Mouse (Mus musculus): Measurements from ENCODE around the gene Ltbp2. TPM values are rescaled to one million over a fixed set of nuclear protein-coding genes. Genes with fewer than 3 reads are reported as not detected.

Ltbp2 gene
- polyA plus RNA-seq, 1 experiment: 19.7 TPM

DNA sequence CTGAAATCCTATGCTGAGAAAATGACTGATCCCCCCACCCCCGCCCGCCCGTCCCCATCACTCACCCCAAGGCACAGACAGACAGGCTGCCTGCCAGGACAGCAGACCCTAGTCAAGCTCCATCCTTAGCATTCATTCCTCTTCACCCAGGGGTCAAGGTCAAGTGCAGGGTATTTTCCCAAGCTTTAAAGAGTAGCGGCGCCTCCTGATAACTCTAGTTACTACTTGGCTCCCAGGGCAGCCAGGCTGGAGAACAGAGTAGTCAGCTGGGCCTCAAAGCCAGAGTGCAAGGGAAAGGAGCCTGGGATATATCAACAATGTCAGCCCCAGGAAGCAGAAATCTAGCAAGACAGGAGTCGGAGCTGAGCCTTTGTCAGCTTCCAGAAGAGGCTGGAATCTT, 19.9 kb upstream of the Ltbp2 start:
- no peak for TF ChIP-seq MAX (IDR thresholded peaks at IDR 0.05; ENCODE audit: low read depth)
- no peak for TF ChIP-seq MYOG (IDR thresholded peaks at IDR 0.05; ENCODE audit: control insufficient read depth in 1 of 3, insufficient read depth in 1 of 3, insufficient read length in 2 of 3, low read depth in 2 of 3)
- no peak for TF ChIP-seq USF1 (IDR thresholded peaks at IDR 0.05; ENCODE audit: low read depth)
- TF ChIP-seq TCF3 (IDR thresholded peaks at IDR 0.05; ENCODE audit: insufficient read length, low read depth): no peak
- TF ChIP-seq CEBPB (IDR thresholded peaks at IDR 0.05; ENCODE audit: insufficient read depth, poor library complexity, severe bottlenecking): no peak
- TF ChIP-seq REST (IDR thresholded peaks at IDR 0.05; ENCODE audit: insufficient read depth, insufficient read length): no peak
- no peak for TF ChIP-seq POLR2A (IDR thresholded peaks at IDR 0.05; ENCODE audit: insufficient read length, low read depth)
- TF ChIP-seq E2F4 (IDR thresholded peaks at IDR 0.05; ENCODE audit: insufficient read depth): no peak
- no peak for TF ChIP-seq TCF12 (IDR thresholded peaks at IDR 0.05; ENCODE audit: insufficient read depth, poor library complexity, severe bottlenecking)
- Histone ChIP-seq H3K27me3 (ENCODE audit: control insufficient read depth, insufficient read depth, insufficient read length) (no peaks in the 10 kb centered on the region), H3K4me2 (ENCODE audit: low read depth) (no peak overlapping the region), H3K79me2 (ENCODE audit: control insufficient read depth, insufficient read depth) (no peaks in the 10 kb centered on the region), H3K36me3 (ENCODE audit: control insufficient read depth, insufficient read depth) (no peaks in the 10 kb centered on the region), H3ac (ENCODE audit: control insufficient read depth, insufficient read length) (no peak overlapping the region), H3K4me3 (no peak overlapping the region)

DNA sequence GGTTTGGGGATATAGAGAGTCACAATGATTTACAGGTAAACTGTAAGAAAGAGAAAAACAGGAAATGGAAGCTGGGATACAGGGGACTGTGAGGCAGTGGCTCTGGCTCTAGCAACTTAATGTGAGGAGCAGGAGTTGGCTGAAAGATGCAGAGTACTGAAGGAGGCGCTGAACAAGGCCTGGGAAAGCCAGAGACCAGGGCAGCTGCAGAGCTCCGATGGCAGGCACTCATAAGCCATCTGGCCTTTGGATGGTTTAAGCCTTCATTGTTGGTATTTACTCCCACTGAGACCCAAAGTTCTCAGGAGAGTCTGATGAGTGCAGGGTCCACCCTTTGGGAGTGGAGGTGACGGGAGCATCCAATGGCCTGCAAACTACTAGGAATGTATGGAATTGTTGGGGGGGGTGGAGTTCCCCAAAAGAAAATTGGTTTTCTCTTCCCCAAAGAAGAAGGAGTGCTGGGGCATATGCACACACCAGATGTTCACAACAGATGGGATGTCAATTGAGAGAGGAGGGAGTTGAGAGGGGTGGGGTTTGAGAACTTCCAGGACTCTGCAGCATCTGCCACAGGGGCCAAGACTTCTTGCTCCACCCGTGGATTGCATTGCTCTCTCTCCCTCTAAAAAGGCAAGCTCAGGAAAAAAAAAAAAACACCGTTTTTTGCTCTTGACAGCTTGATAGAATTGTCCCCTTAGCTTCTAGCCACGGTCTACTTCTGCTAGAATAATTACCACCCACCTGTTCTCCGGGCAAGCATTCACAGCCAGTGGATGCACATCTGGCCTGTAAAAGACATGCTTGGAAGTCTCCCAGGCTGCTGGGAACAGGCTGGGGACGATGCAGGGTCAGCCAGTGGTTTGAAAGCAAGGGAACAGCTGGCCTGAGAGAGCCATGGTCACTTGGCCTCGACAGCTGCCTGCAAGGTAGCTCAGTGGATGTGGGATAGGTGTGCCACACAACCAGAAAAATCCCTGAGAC, 17.6 kb upstream of the Ltbp2 start:
- no peaks in the 10 kb centered on the region for H3K27me3 ChIP-seq (ENCODE audit: control insufficient read depth, insufficient read depth, insufficient read length)
- H3K4me2 ChIP-seq (ENCODE audit: low read depth): no peak overlapping the region
- no peak overlapping the region for H3K4me3 ChIP-seq
- no peak overlapping the region for H3ac ChIP-seq (ENCODE audit: control insufficient read depth, insufficient read length)
- TF ChIP-seq MAX (IDR thresholded peaks at IDR 0.05; ENCODE audit: low read depth) (no peak), MYOD1 (IDR thresholded peaks at IDR 0.05; ENCODE audit: control insufficient read depth in 1 of 3, insufficient read length in 2 of 3, low read depth in 2 of 3) (peak in 1 of 3 experiments; percentile 38), USF1 (IDR thresholded peaks at IDR 0.05; ENCODE audit: low read depth) (no peak), TCF12 (IDR thresholded peaks at IDR 0.05; ENCODE audit: insufficient read depth, poor library complexity, severe bottlenecking) (no peak)
- H3K79me2 ChIP-seq (ENCODE audit: control insufficient read depth, insufficient read depth): no peaks in the 10 kb centered on the region
- H3K36me3 ChIP-seq (ENCODE audit: control insufficient read depth, insufficient read depth): no peaks in the 10 kb centered on the region

DNA sequence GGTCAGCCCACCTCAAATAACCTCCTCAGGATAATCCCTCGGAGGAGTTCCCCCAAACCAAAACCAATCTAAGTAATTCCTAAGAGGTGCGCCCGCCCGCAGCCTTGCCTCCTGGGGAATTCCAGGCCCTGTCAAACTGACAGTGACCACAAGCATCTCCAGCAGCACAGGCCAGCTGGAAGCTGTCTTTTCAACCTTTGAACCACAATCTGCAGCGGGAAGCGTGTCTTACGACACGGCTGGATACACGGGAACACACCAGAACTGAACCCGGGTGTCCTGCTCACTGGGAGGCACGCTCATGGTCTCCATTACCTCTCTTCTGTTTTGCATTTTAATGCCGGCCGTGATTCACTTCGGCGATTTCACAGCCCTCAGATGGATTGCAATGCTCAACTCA, 14.0 kb upstream of the Ltbp2 start:
- TF ChIP-seq MAX (IDR thresholded peaks at IDR 0.05; ENCODE audit: low read depth): no peak
- no peak for TF ChIP-seq SRF (IDR thresholded peaks at IDR 0.05; ENCODE audit: control insufficient read depth, insufficient read length, low read depth)
- no peak for TF ChIP-seq TCF12 (IDR thresholded peaks at IDR 0.05; ENCODE audit: insufficient read depth, poor library complexity, severe bottlenecking)
- TF ChIP-seq POLR2A (IDR thresholded peaks at IDR 0.05; ENCODE audit: insufficient read length, low read depth): no peak
- no peak for TF ChIP-seq POLR2AphosphoS2 (IDR thresholded peaks at IDR 0.05; ENCODE audit: insufficient read length, low read depth)
- peak in 1 of 3 experiments; percentile 5 for TF ChIP-seq MYOD1 (IDR thresholded peaks at IDR 0.05; ENCODE audit: control insufficient read depth in 1 of 3, insufficient read length in 2 of 3, low read depth in 2 of 3)
- TF ChIP-seq TCF3 (IDR thresholded peaks at IDR 0.05; ENCODE audit: insufficient read length, low read depth): no peak
- no peak for TF ChIP-seq MYOG (IDR thresholded peaks at IDR 0.05; ENCODE audit: control insufficient read depth in 1 of 3, insufficient read depth in 1 of 3, insufficient read length in 2 of 3, low read depth in 2 of 3)

DNA sequence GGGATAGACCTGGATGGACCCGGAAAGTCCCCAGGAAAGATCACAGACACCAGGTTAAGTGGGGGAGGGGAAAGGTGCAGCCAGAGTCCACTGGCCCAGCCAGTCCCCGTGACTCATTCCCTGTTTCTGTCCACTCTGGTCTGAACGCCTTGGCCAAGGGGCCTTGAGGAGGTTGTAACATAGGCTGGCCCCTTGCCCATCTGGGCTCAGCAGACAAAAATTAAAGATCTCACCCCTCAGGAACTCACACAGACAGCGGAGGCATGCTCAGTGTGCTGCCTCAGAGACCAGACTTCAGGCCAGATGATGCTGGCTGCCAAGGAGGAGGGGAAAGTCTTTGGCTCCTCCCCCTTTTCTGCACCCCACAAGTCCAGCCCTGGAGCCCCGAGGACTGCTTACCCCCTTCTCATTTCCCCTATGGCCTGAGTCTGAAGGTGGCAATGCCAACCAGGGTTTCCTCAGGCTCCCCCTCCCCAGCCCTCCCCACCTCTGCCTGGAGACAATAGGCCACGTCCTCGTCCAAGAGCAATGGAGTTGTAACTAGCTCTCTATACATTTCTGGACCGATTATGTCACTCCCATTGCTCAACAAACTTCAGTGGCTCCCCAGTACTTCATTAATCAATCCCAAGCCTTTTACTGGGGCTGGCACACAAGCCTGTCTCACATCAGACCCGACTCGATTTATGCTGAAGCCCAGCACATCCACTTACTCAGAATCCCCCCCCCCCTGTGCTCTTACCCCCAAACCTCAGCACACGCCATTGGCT, 9.0 kb upstream of the Ltbp2 start:
- H3K4me3 ChIP-seq: no peak overlapping the region
- no peak for TF ChIP-seq POLR2A (IDR thresholded peaks at IDR 0.05; ENCODE audit: insufficient read length, low read depth)
- no peak for TF ChIP-seq TCF3 (IDR thresholded peaks at IDR 0.05; ENCODE audit: insufficient read length, low read depth)
- no peak for TF ChIP-seq POLR2AphosphoS2 (IDR thresholded peaks at IDR 0.05; ENCODE audit: insufficient read length, low read depth)
- no peak for TF ChIP-seq REST (IDR thresholded peaks at IDR 0.05; ENCODE audit: insufficient read depth, insufficient read length)
- no peaks in the 10 kb centered on the region for H3K27me3 ChIP-seq (ENCODE audit: control insufficient read depth, insufficient read depth, insufficient read length)
- H3K4me2 ChIP-seq (ENCODE audit: low read depth): peak overlapping the region; percentile 28
- no peaks in the 10 kb centered on the region for H3K36me3 ChIP-seq (ENCODE audit: control insufficient read depth, insufficient read depth)
- H3ac ChIP-seq (ENCODE audit: control insufficient read depth, insufficient read length): no peak overlapping the region
- no peaks in the 10 kb centered on the region for H3K79me2 ChIP-seq (ENCODE audit: control insufficient read depth, insufficient read depth)

More for the DNA sequence above, 14.0 kb upstream of the Ltbp2 start:
- Histone ChIP-seq H3K79me2 (ENCODE audit: control insufficient read depth, insufficient read depth) (no peaks in the 10 kb centered on the region), H3K4me2 (ENCODE audit: low read depth) (no peak overlapping the region), H3ac (ENCODE audit: control insufficient read depth, insufficient read length) (no peak overlapping the region), H3K36me3 (ENCODE audit: control insufficient read depth, insufficient read depth) (no peaks in the 10 kb centered on the region), H3K4me3 (no peak overlapping the region), H3K27me3 (ENCODE audit: control insufficient read depth, insufficient read depth, insufficient read length) (no peaks in the 10 kb centered on the region)
